Mouse (Mus musculus): ENCODE measurements at regions not wholly inside any gene's neighbourhood (a gene's known extent, or its start where the extent isn't known, plus 50 kb on each side); places are given as distances from the start of the nearest gene placed in this dataset.

- TF ChIP-seq POLR2A (IDR thresholded peaks at IDR 0.05; ENCODE audit: insufficient read depth, low read length) (no peak), CTCF (IDR thresholded peaks at IDR 0.05; ENCODE audit: low read depth, low read length) (no peak), EP300 (IDR thresholded peaks at IDR 0.05; ENCODE audit: insufficient read depth, low read depth, low read length) (no peak)
These were observed 349.4 kb downstream of the Matn1 start for GRCm38 (mm10) chr4:131293560-131293959.

Measured in ES-Bruce4 (cell line).